Mouse (Mus musculus): ENCODE measurements around the gene Ntrk2. TPM values are rescaled to one million over a fixed set of nuclear protein-coding genes. Genes with fewer than 3 reads are reported as not detected.
A peak's percentile ranks its signal among the peaks of the same experiment; 100 is the strongest.

Ntrk2 gene
- polyA plus RNA-seq, 1 experiment from 2014 or later: 94.2 TPM

DNA sequence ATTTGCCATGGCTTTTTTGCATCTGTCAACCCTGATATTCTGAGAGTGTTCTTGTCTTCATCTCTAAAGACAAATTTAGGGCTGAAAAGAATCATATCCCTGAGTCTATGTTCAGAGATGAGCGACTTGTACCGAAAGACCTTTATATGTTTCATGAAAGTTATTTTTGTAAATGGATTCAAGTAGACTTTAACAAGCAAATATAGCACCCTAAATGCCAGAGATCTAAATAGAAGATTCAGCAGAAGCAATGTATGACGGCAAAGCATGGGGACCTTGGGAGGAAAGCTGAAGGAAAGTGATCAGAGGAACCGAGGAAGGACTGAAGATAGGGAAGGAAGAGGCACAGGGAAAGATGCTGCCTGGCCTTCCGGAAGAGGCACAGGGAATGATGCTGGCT, 303.7 kb downstream of the Ntrk2 start:
- Histone ChIP-seq H3K4me2 (no peak overlapping the region), H3K36me3 (peaks cover 6% of the 10 kb centered on the region), H3K4me3 (no peak overlapping the region), H3K4me1 (replicated peaks) (no peaks in the 10 kb centered on the region), H3K9ac (no peak overlapping the region), H3K27me3 (no peaks in the 10 kb centered on the region), H3K9me3 (peaks cover 5% of the 10 kb centered on the region; the same call in 1 of the 2 replicates), H3K27ac (replicated peaks) (no peak overlapping the region)
- 94% methylated on average over 5 of the region's 5 CpGs for WGBS
- no peak for ATAC-seq (ENCODE audit: low read depth)

DNA sequence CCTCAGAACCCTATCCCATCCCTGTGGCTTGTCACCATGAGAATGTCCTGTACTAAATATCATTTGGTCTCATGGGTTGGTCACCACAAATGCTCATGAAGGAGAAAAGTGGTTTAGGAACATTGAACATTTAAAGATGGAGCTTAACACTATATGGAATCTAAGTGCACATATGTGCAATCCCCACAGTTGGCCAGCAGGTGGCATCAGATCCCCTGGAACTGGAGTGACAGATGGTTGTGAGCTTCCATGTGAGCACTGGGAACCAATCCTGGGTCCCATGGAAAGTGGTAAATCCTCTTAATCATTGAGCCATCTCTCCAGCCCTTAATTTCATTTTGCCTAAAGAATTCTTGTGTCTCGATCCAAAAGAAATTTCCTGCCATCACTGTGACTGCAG, 308.3 kb downstream of the Ntrk2 start:
- Histone ChIP-seq H3K27me3 (no peaks in the 10 kb centered on the region), H3K4me3 (no peak overlapping the region), H3K4me2 (no peak overlapping the region), H3K36me3 (peaks cover 9% of the 10 kb centered on the region), H3K27ac (replicated peaks) (no peak overlapping the region), H3K9ac (no peak overlapping the region), H3K4me1 (replicated peaks) (no peaks in the 10 kb centered on the region), H3K9me3 (peaks cover 15% of the 10 kb centered on the region; the same call in 1 of the 2 replicates)
- ATAC-seq (ENCODE audit: low read depth): no peak
- WGBS: 87% methylated on average over 1 of the region's 1 CpGs

DNA sequence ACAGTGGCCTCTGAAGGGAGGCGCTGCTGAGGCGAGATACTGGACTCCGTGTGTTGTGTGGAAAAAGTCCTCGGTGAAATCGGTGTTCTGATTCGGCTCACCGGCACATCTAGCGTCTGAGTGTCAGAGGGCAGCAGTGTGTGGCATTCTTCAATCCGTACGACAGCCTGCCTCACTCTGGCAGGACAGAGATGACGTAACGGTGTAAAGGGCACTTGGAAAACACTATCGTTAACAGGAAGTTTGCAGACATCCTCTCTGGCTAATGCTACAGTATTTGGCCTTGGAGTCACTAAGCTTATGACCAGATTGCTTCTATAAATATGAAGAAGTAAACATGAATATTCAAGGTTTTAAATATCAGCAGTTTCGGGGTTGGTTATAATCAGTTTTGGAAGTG, 309.2 kb downstream of the Ntrk2 start:
- Histone ChIP-seq H3K4me3 (no peak overlapping the region), H3K4me1 (replicated peaks) (no peaks in the 10 kb centered on the region), H3K9me3 (peaks cover 15% of the 10 kb centered on the region; the same call in 1 of the 2 replicates), H3K36me3 (peaks cover 9% of the 10 kb centered on the region), H3K27me3 (no peaks in the 10 kb centered on the region), H3K4me2 (no peak overlapping the region), H3K9ac (no peak overlapping the region), H3K27ac (replicated peaks) (no peak overlapping the region)
- 96% methylated on average over 14 of the region's 14 CpGs for WGBS
- ATAC-seq (ENCODE audit: low read depth): no peak

DNA sequence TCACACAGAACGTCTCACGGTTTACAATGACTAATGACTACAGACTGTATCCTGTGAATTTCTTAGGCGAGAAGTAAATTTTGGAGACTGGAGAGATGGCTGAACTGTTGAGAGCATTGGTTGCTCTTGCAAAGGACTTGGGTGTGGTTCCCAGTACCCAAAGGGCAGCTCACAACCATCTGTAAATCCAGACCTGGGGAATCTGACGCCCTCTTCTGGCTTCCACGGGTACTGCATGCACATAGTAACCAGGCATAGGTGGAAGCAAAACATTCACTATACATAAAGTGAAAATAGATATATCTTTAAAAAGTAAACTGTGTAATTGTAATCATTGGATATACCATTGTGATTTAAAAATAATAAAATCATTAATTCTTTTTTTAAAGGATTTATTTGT, 310.9 kb downstream of the Ntrk2 start:
- Histone ChIP-seq H3K9ac (no peak overlapping the region), H3K4me3 (no peak overlapping the region), H3K9me3 (peaks cover 15% of the 10 kb centered on the region; the same call in 1 of the 2 replicates), H3K27me3 (no peaks in the 10 kb centered on the region), H3K27ac (replicated peaks) (no peak overlapping the region), H3K4me1 (replicated peaks) (0 out of 2 replicates have a peak, but pooled peaks cover 4% of the 10 kb centered on the region), H3K36me3 (peaks cover 9% of the 10 kb centered on the region), H3K4me2 (no peak overlapping the region)
- ATAC-seq (ENCODE audit: low read depth): no peak
- WGBS: 83% methylated on average over 5 of the region's 5 CpGs

DNA sequence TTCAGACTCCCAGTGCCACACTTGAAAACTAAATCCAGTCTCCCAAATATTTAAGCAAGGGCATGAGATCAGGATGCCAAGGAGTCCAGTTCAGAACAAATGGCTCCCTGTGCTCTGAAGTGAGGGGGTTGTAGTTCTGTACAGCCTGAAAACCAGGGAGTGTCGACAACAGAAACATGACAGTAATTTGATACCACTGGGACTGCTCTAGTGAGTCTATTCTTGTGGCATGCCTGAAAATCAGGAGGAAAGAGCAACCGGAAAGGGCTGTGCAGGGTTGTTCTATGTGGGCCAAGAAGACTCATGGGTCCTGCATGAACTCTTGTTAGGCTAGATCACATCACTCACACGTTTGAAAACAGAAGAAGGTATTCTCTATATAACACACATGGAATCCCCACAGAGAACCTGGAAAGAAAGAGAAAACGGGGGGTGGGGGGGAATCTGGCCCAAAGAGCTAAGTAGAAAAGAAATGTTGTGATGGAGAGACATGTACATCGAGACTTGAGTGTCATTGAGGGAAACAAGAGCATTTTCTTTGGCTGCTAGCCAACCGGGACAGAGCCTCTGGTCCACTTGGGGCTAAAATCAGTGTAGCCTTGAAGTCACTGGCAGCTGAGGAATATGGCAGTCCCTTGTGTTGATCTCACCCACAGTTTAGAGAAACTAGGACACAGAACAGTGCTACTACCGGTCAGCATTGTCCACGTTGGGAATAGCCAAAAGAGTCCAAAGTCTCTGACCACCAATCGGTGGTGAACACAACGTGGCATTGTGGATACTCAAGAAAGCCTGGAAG, 313.4 kb downstream of the Ntrk2 start:
- no peak for ATAC-seq (ENCODE audit: low read depth)
- Histone ChIP-seq H3K4me2 (no peak overlapping the region), H3K36me3 (peaks cover 5% of the 10 kb centered on the region; the same call in 1 of the 2 replicates), H3K4me1 (replicated peaks) (0 out of 2 replicates have a peak, but pooled peaks cover 4% of the 10 kb centered on the region), H3K9ac (no peak overlapping the region), H3K9me3 (peaks cover 13% of the 10 kb centered on the region; the same call in 1 of the 2 replicates), H3K4me3 (no peak overlapping the region), H3K27me3 (no peaks in the 10 kb centered on the region), H3K27ac (replicated peaks) (no peak overlapping the region)
- 80% methylated on average over 10 of the region's 10 CpGs for WGBS

DNA sequence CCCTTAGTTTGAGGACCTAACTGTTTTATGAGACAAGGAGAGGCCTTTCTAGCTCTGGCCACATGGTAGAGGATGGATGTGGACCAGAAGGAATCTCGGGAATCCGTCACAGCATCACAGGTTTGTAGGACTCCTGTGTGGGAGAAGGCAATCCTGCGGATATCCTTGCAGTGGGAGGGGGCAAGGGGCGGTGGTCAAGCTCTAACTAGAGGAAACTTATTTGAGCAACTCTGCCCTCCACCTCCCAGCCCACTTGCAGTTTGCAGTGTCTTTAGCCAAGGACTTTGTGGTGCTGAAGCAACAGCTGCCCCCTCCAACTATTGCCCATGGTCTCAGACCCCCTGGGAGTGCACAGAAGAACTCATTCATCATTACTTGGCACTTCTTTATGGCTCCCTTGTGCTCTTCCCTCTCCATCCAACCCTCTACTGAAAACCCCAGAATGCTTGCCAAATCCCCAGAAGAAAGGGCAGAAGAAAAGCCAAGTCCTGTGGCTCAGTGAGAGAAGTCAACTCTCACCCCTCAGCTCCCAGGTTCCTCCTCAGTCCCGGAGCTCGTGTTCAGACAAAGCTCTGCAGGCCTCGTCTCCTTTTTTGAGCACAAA, 336.9 kb downstream of the Ntrk2 start:
- H3K4me1 ChIP-seq (replicated peaks): peaks cover 41% of the 10 kb centered on the region
- no peak overlapping the region for H3K4me3 ChIP-seq
- H3K27me3 ChIP-seq: no peaks in the 10 kb centered on the region
- peak overlapping the region; percentile 93 for H3K27ac ChIP-seq (replicated peaks)
- WGBS: 60% methylated on average over 7 of the region's 7 CpGs
- no peaks in the 10 kb centered on the region for H3K9me3 ChIP-seq
- no peak overlapping the region for H3K4me2 ChIP-seq
- H3K36me3 ChIP-seq: no peaks in the 10 kb centered on the region
- H3K9ac ChIP-seq: 0 out of 2 replicates have a peak overlapping the region, but pooled peaks have one; percentile 43
- no peak for ATAC-seq (ENCODE audit: low read depth)

DNA sequence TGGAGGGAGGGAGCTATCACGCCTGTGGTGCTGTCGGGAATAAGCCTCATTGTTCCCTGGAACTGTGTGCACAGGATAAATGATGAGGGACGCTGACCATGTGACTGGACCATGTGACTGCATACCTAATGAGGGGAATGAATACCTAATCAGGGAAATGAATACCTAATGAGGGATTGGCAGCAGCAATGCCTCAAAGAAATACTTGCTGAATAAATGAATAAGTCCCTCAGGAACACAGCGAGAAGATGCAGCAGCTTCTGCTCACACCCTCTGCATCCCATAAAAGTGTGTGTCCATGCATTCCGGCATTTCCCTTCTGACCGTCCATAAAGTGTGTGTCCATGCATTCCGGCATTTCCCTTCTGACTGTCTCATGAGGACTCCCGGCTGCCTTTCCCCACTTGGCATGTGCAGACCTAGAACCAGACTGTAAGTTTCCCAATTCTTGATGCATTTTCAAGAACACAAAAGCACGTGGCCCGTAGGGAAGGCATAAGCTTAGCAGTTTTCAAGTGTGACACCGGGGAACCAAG, 338.0 kb downstream of the Ntrk2 start:
- H3K36me3 ChIP-seq: no peaks in the 10 kb centered on the region
- H3K9ac ChIP-seq: 0 out of 2 replicates have a peak overlapping the region, but pooled peaks have one; percentile 43
- H3K9me3 ChIP-seq: no peaks in the 10 kb centered on the region
- peak overlapping the region; percentile 93 for H3K27ac ChIP-seq (replicated peaks)
- 28% methylated on average over 11 of the region's 11 CpGs for WGBS
- peaks cover 41% of the 10 kb centered on the region for H3K4me1 ChIP-seq (replicated peaks)
- peak; percentile 92 for ATAC-seq (ENCODE audit: low read depth)
- peak overlapping the region; percentile 44 for H3K4me2 ChIP-seq
- no peaks in the 10 kb centered on the region; the same call in 1 of the 2 replicates for H3K27me3 ChIP-seq
- 0 out of 2 replicates have a peak overlapping the region, but pooled peaks have one; percentile 8 for H3K4me3 ChIP-seq

DNA sequence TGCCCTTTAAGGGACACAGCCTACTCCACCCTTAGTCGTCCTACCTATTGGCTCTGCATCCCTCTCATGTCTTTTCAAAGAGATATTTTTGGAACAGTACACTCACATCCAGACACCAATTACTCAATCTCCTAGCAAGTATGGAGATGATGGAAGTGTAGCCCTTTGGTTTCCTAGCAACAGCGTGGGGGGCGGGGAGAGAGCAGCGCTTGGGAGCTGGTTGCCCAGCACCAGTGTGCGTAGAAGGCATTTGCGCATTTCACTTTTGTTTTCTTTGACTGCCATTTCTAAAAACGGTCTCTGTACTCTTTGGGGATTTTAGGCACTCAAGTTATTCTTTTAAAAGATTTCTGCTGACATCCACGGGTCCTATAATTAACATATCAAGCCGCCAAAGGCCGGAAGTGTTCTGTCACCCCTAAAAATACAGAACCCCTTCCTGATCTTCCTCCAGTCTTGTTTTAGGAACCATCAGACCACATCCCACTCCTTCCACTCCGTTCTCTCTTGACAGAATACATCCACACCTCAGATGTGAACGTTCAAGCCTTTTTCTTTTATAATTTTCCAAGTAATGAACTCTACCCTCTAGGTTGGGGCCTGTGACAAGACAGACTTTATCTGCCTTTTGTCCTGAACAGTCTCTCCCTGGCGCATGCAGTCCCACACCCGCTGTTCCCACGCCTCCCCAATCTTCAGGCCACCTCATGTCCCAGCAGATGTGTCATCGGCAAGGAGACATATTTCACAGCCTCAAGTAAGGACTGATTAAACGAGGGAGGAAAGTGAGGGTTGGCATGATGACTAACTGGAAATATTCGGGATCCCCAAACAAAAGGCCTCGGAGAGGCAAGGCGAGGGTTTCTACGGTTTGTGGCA, 339.5 kb downstream of the Ntrk2 start:
- Histone ChIP-seq H3K27me3 (no peaks in the 10 kb centered on the region; the same call in 1 of the 2 replicates), H3K4me3 (no peak overlapping the region), H3K9ac (no peak overlapping the region), H3K4me2 (peak overlapping the region; percentile 18; the same call in 1 of the 2 replicates), H3K9me3 (no peaks in the 10 kb centered on the region), H3K36me3 (no peaks in the 10 kb centered on the region), H3K27ac (replicated peaks) (peak overlapping the region; percentile 93), H3K4me1 (replicated peaks) (peaks cover 41% of the 10 kb centered on the region)
- peak; percentile 69 for ATAC-seq (ENCODE audit: low read depth)
- 40% methylated on average over 21 of the region's 21 CpGs for WGBS

DNA sequence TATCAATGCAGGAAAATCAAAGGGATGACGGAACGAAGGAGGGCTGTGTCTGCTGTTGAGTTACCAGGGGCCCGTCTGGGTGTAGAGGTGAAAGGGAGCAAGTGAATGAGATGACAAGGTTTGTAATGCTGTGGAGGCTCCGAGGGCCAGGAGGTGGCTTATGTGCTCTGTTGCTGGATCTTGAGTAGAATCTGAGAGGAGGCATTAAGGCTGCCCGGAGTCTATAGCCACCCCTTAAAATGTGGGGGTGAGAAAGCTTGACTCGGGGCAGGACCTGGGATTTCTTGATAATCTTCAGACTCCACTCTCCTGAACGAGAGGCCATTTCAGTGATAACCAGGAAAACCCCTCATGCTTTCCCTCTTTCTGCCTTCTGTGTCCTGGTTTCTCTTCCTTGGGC, 340.2 kb downstream of the Ntrk2 start:
- Histone ChIP-seq H3K9ac (no peak overlapping the region), H3K36me3 (no peaks in the 10 kb centered on the region), H3K27ac (replicated peaks) (peak overlapping the region; percentile 74), H3K9me3 (no peaks in the 10 kb centered on the region), H3K27me3 (no peaks in the 10 kb centered on the region; the same call in 1 of the 2 replicates), H3K4me1 (replicated peaks) (peaks cover 41% of the 10 kb centered on the region), H3K4me3 (no peak overlapping the region), H3K4me2 (no peak overlapping the region)
- 92% methylated on average over 7 of the region's 7 CpGs for WGBS
- no peak for ATAC-seq (ENCODE audit: low read depth)

DNA sequence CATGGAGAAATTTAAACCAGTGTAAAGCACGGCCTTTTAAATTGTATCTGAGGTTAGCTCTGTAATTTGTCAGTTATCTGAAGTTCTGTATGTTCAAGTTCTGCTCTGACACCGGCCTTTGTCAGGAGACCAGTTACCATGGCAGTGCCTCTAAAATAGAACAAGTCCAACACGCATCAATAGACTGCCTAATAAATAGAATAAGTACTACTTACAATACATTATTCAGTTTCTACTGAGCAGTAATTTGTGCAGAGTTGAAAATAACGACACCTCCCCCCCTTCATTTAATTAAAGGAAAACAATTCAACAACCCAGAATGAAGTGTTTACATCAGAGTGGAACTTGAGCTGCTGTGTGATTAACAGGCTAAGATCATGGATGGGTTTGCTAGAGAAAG, 341.6 kb downstream of the Ntrk2 start:
- Histone ChIP-seq H3K9me3 (no peaks in the 10 kb centered on the region), H3K4me2 (no peak overlapping the region), H3K27ac (replicated peaks) (no peak overlapping the region), H3K36me3 (no peaks in the 10 kb centered on the region), H3K27me3 (no peaks in the 10 kb centered on the region; the same call in 1 of the 2 replicates), H3K4me3 (no peak overlapping the region), H3K9ac (no peak overlapping the region), H3K4me1 (replicated peaks) (peaks cover 40% of the 10 kb centered on the region)
- 67% methylated on average over 4 of the region's 4 CpGs for WGBS
- no peak for ATAC-seq (ENCODE audit: low read depth)

DNA sequence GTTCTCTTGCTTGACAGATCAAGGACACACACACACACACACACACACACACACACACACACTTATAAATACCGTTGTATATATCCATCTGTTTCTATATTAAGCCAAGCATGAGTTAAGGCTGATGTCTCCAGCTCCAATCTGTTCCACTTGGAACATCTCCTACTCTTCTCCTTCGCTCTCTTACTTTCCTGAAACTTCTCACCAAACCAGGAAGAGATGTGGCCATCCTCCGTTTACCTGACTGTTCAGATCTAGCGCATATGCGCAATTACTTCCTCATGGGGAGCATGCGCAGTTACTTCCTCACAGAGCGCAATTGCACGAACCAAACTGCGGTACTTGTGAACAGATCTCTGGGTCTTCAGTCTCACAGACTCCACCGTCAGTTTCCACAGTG, 342.4 kb downstream of the Ntrk2 start:
- H3K4me2 ChIP-seq: no peak overlapping the region
- no peaks in the 10 kb centered on the region for H3K9me3 ChIP-seq
- H3K36me3 ChIP-seq: no peaks in the 10 kb centered on the region
- no peak overlapping the region for H3K9ac ChIP-seq
- 90% methylated on average over 10 of the region's 10 CpGs for WGBS
- no peak for ATAC-seq (ENCODE audit: low read depth)
- H3K4me1 ChIP-seq (replicated peaks): peaks cover 32% of the 10 kb centered on the region
- H3K27me3 ChIP-seq: no peaks in the 10 kb centered on the region; the same call in 1 of the 2 replicates
- H3K4me3 ChIP-seq: no peak overlapping the region
- no peak overlapping the region for H3K27ac ChIP-seq (replicated peaks)
